Mouse (Mus musculus) layer of hippocampus, postnatal 25 days (tissue): ENCODE data around the gene Atp6v1d. TPM values are rescaled to one million over a fixed set of nuclear protein-coding genes. Genes with fewer than 3 reads are reported as not detected.

Experiments used
- DNase-seq, 2 experiments: peaks; one replicate each; pipeline ENCODE4 v3.0.0; 2022; ENCODE audit warnings: mixed read lengths in 2 of 2, low spot score in 1 of 2; ENCODE audit errors: extremely low spot score in 1 of 2
- total RNA-seq, 2 experiments: library from RNA; stranded (reverse); gene quantifications; 2 replicates each; pipeline ENCODE4 v1.2.3; 2021

The Atp6v1d gene
- 100 to 1,000 TPM; 238 to 266 TPM for total RNA-seq

DNA sequence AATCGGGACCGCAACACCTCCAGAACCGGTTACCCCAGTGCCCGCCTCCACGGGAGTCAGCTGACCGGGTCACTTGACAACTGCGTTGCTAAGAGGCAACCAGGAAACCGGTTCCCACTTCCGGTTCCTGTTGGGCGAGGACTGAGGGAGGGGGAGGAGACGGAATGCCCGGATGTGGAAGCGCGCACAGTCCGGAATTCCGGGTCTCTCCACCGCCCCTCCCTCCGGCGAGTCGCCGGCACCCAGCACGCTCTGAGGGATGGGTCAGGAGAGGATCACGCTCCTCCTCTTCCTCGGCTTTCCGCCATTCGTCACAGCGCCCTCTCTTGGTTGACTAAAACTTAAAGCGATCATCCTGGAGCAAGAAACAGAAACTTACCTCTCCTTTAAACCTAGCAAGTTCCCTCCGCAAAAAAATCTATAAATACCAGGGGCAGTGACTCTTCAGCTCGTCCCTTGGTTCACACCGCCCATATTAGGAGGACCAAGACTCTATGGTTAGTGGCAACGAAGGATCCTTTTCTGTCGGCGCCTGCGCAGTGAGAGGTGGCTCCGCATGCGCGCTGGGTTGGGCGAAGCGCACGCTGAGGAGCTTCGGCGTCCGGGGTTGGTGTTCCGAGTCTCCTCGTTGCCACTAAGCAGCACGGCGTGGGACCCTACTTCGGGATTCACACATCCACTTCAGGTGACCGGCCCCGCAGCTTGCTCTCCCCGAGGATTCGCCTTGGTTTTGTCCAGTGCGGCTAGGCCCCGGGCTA lies at the start of gene Atp6v1d, which contains the start of gene Eif2s1:
Gene Atp6v1d, minus strand, starts transcription at position 143 of the 758 bp plus-strand sequence.
Gene Eif2s1, plus strand, starts transcription at position 324 of the 758 bp plus-strand sequence.
- DNase-seq: peak; percentile 89 to 95

DNA sequence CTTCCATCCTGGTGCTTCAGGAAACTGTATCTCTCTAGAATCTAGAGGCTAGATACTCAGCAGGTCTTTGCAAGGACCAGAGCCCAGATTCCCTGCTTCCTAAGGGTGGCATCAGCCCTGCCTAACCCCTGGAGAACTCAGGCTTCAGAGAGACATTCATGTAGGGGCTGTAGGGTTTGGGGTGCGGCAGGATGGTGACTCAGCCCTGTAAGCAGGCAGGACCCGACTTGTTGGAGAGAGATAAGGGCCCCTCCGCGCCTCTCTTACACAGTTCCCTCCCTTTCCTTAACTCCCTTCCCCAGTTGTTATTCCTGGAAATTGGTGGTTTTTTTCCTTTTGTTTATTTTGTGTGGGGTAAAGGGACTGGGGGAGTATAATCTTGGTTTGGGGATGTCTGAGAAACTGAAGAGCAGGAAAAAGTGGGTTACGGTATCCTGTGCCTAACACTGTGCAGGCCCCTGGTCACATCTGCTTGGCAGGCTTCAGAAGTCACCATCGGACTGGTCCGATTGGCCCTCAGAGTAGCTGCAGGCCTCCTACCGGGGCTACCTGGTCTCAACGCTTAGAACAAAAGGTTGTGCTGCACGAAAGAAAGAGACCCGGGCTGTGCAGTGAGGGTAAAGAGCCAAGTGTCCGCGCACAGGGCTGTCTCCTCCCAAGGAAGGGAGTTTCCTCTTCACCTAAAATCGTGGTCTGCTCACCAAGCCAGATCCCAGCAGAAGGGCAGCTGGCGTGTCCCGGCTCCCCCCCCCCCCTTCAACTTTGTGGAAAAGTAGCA lies 49.4 kb upstream of the Atp6v1d start:
- no peak for DNase-seq

DNA sequence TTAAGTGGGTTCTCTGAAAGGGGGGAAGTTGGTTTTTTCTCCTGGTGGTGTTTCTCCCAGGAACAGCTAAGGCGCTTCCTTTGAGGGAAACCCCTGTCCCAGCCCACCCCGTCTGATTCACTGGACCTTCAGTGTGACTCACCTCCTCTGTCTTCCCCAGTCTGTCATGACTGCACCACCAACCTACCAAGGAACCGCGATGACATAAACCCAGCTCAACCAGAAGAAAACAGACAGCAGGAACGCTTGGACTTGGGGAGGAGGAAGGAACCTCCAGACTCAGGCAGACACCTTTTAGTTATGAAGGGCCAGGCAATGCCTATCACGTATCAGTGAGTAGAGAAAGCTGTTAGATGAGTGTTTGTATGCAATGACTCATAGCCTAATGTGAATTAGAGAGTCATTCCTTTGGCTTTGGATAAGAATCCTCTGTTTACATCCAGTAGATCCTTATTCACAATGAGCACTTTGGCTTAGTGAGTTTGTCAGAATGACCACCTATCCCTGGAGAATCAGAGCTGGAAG lies 46.7 kb upstream of the Atp6v1d start:
- no peak for DNase-seq

GRCm38 (mm10) chr12:78906707-78907162 lies 45.3 kb upstream of the Atp6v1d start, which contains the start of gene Plek2:
Gene Plek2, minus strand, starts transcription at chr12:78906964.
- DNase-seq: peak in 1 of 2 experiments; percentile 10

- no peak for DNase-seq
Measured at GRCm38 (mm10) chr12:78904499-78904898, 43.1 kb upstream of the Atp6v1d start.

DNA sequence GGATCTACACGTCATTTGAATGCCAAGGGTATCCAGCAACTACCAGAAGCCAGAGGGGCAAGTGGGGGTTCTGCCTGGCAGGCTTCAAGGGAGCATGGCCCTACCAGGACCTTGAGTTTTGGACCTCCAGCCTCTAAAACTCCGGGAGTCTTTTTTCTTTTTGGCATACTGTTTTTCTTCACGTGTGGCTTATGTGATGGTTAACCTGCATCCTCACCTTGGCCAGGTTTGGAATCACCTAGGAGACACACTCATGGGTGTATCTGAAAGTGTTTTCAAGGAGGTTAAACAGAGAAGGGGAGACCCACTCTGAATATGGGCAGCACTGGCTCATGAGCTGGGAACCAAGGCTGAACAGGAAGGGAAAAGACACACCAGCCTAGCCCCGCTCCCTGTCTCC lies 41.9 kb upstream of the Atp6v1d start:
- no peak for DNase-seq

DNA sequence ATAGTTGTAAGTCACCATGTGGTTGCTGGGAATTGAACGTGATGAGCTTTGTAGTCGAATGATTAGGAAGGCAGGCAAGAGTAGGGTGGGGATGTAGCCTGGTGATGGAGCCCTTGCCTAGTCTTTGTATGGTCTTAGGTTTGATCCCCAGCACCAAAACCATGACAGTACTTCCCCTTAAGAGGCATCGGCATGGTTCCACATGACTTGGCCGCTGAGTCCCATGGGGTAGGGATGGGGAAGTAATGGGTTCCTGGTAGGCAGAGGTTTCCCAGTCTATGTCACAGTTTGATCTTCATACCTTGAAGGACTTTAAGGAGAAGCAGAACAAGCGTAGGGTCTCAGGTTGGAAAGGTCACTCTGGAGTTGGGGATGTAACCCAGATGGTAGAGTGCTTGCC lies 40.0 kb upstream of the Atp6v1d start:
- no peak for DNase-seq

DNA sequence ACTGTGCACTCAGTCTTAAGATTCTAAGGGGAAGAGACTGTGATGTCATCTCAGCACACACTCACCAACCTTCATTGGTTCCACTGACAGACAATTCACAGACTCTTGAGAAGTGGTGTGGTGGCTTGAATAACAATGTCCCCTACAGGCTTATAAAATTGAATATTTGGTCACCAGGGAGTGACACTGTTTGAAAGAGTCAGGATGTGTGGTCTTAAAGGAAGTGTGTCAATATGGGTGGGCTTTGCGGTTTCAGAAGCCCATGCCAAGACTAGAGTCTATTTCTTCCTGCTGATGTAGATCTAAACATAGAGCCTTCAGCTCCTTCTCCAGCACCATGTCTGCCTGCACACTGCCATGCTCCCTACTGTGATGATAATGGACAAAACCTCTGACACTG lies 36.4 kb upstream of the Atp6v1d start:
- no peak for DNase-seq

DNA sequence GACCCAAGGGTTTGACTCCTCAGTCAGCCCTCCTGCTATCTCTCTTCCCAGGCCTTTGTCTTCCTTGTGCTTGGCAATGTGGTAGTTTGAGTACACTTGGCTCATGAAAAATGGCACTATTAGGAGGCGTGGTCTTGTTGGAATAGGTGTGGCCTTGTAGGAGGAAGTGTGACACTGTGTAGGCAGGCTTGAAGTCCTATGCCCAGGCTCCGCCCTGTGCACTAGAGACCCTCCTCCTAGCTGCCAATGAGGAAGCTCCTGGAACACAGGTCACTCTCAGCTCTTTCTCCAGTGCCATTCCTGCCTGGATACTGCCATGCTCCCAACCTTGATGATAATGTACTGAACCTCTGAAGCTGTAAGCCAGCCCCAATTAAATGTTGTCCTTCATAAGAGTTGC lies 29.7 kb upstream of the Atp6v1d start:
- DNase-seq: no peak

DNA sequence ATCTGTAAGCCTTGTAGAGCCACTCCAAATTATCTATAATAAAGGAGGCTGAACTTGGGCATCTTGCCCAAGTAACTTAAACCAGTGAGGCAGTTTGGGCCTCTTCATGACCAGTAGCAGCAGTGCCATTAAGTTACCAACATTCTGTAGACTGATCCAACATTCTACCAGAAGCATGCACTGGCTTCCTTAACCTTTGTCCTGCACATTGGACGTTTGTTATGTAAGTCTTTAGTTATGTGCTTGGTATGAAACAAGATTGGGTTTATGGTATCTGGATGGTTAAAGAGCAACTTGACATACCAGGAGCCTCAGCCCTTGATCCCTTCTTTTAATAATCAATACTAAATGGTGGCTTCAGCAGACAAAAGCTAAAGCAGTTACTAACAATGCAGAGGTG lies 28.6 kb upstream of the Atp6v1d start:
- DNase-seq: no peak

DNA sequence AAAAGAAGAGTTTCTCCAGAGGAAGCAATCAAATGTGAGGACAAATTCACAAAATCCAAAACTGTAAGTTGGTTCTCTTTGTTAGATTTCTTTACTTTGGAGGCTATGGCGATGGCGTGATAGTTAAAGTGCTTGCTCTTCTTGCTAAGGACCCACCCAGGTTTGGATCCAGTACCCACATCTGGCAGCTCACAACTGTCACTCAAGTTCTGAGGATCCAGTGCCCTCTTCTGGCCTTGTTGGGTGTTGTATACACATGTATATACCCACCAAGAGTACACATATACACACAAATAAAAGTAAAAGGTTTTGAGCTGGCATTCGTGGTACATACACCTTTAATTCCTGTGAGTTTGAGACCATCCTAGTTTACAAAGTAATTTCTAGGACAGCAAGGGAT lies 13.1 kb upstream of the Atp6v1d start:
- no peak for DNase-seq

DNA sequence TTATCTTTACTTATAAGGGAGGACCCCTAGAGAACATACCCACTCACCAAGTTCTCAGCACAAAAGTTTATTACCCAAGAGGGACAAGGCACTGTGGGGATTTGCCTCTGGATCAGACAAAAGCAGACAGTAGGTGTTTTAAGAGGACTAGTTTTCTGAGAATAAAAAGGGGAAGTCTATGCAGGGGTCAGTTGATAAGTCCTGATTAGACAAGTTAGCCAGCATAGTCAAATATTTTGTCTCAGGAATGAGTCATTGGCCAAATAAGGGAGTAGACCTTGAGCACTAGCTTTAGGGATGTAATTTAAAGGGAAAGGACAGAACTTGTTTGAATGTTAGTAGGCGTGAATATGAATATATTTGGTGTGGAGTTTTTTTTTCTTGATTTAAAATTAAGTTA lies 6.7 kb upstream of the Atp6v1d start:
- no peak for DNase-seq

GRCm38 (mm10) chr12:78865434-78865833 lies 4.0 kb upstream of the Atp6v1d start:
- no peak for DNase-seq

DNA sequence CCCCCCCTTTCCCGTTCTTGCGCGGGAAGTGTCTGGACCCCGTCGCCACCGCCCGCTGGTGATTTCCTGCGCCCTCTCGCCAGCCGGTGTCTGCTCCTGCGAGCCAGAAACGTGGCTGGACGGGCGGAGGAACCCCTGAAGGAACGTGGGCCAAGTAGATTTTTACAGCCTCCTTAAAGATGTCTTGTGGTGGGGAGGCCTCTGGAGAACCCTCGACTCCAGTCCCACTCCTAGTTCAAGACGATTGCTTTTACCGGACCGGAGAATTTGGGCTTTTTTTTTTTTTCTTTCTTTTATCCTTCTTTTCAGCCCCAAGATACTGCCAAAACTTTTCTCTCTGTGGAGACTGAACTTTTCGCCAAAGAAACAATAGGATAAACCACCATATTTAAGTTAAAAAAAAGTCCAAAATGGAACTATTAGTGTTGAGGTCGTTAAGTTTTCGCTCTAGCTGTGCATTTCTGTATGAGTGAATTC lies 854 bp upstream of the Atp6v1d start:
- no peak for DNase-seq

DNA sequence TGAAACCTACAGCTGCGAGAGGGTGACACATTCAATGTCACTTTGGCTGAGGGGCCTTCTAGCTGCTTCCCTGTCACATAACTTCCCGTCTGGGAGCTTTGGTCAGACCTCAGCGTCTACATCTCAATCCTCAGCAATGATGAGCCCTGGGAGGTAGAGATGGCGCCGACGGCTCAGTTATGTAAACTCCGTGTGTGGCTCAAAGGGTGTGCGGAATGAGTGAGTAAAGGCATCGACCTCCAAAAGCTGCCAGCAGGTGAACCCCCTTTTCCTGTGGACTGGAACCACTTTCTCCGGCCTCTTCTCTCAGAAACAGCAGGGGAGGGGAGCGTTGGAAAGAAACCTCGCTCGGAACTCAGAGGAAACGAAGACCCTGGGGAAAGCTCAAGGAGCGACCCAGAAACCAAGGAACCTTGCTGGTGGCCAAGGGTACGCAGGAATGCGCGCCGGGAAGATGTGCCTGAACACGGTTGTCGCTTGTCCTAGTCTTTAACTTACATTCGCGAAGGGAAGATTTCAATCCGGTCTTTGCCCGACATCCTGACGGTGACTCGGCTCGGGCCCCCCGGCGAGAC lies 430 bp downstream of the Atp6v1d start:
- no peak for DNase-seq

DNA sequence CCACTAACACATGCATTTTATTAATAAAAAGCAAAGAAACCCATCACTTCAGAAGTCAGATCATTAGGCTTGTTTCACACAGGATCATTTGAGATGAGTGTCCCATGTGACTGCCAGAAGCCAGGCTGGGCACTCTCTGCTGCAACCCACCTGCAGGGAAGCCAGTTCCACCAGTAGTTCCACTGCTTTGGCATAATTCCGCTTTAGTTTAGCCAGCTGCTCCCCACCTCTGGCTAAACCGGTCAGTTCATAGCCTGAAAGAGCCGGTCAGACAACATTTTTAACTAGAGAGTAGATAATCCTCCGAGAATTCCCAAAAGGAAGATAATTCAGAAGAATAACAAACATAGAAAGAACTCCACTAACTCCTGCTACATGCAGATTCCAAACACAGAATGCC lies 13.2 kb downstream of the Atp6v1d start:
- no peak for DNase-seq

DNA sequence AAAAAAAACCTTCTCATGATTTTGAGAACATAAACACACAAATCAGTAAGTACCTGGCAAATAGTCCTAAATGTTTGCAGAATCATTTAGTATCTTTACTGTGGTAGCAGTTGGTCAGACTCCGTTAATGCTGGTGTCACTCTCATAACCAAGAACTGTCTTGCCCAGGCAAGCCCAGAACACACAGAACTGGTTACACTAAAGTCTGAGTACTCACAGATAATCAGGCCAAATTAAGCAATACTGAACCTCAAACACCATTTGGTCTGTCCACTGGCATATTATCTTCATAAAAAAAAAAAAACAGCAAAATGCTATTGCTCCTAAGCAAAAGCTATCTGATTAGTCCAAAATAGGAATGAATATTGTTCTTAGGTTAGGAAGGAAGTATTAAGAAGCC lies 19.0 kb downstream of the Atp6v1d start:
- no peak for DNase-seq

DNA sequence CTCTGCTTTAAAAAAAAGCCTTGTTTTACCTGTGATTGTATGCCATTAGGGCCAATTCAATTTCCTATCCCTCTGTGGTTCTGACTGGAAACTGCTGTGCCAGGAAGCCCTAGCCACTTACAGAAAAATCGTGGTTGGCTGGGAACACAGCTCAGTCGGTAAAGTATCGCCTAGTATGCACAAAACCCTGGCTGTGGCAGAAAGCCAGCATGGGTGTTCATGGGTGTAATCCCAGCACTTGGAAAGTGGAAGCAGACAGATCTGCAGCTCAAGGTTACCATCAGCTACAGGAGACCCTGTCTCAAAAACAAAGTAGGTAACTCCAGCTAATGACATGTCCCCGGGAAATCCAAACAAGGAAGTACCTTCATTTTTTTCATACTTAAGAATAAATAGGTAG lies 21.5 kb downstream of the Atp6v1d start:
- DNase-seq: peak in 1 of 2 experiments; percentile 7

DNA sequence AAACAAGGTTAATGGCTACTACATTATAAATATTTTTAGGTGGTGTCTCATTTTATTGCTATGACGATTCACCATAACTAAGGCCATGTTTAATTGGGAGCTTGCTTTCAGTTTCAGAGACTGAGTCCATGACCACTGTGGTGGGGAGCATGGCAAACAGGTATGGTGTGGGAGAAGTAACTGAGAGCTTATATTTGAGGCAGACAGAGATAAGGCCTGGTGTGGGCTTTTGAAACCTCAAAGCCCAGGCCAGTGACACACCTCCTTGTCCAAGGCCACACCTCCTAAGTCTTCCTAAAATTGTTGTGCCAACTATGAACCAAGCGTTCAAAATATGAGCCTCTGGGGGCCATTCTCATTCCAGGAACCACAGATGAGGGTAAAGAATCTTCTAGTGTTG lies 26.9 kb downstream of the Atp6v1d start:
- no peak for DNase-seq

GRCm38 (mm10) chr12:78814437-78814836 lies 47.0 kb downstream of the Atp6v1d start:
- DNase-seq: no peak

DNA sequence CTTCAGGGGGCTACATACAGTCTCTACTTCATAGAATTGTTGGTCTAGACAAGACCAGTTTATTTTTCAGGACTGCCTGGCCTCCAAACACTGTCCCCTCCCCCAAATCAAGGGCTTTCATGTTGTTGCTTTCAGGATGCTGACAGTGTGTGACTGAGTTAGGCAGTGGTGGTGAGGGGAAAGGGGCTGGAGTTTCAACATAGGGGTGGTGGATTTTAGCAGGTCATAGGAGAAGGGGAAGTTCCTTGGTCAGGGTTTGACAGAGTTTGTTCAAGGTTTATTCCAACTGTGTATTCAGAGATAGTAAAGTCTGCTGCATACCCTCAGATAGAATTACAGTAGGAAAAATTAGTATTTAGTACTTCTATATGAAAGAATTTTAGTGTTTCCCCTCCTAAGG lies 59.6 kb downstream of the Atp6v1d start:
- no peak for DNase-seq
